Mouse (Mus musculus) T-helper 1 cell (primary cell): ENCODE data around the gene Kcnk13.

Experiments used
- in situ Hi-C: fragments of 300-600 bp; cut with MboI, MseI; formaldehyde crosslinking; loops from one replicate; pipeline ENCODE4 v1.15.1; 2025; ENCODE audit warnings: high pct_unique_total_duplicates

Kcnk13 gene

GRCm38 (mm10) chr12:99965203-99966115, 1.2 kb downstream of the Kcnk13 start:
- in situ Hi-C loops = loop anchor here (5.0 kb wide), 2 partner anchors 423 to 878 kb away; no protein-coding TSS in a partner anchor

DNA sequence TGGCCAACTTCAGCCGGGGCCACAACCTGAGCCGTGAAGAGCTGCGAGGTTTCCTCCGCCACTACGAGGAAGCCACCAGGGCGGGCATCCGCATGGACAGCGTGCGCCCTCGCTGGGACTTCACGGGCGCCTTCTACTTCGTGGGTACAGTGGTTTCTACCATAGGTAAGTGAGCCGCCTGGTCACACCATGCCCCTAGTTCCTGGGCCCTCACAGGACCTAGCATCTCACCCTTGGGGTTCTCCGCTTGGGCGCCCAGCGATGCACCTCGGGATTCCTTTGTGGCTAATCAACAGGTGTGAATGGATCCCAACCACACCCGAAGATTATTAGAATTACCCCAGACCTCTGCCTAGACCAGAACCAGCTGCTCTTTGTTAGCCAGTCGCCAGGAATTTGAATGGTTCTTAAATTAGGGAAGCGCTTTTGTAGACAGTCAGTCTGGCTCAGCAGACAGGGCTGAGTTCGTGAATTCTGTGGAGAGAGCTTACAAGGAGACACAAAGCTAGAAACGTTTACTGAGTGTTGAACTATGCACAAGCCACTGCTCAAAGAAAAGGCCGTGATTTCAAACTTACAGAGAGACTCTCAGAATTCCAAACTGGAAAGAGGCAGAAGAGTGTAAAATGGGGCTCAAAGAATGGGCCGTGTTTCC, 1.9 kb downstream of the Kcnk13 start:
- in situ Hi-C loops = loop anchor here (5.0 kb wide), 2 partner anchors 424 to 879 kb away; no protein-coding TSS in a partner anchor

DNA sequence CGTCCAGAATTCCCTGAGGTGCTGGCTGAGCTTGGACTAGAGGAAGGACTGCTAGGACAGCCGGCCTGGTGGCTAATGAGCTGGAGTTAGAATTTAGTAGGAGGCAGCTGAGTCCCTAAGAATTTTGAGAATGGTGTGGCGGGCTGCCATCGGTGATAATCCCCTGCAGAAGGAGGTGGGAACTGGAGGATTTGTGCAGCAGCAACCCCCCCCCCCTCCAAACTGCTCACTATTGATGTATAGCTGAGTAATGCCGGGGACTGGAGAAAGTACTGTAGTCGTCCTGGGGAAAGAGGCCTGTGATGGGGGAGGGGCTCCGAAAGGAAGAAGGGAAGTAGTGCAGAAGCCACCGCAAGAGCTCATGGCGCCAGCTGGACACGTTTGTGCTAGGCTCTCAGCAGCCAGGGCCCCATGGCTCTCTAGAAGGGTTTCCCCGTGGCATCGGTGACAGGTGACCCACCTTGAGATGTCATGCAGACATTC, 2.6 kb downstream of the Kcnk13 start:
- in situ Hi-C loops = loop anchor here (5.0 kb wide), 2 partner anchors 425 to 880 kb away; no protein-coding TSS in a partner anchor

- in situ Hi-C loops = loop anchor here (5.0 kb wide), 3 partner anchors 132 to 883 kb away; no protein-coding TSS in a partner anchor
These were observed 5.6 kb downstream of the Kcnk13 start for GRCm38 (mm10) chr12:99969906-99970305.

GRCm38 (mm10) chr12:99971205-99971894, 7.1 kb downstream of the Kcnk13 start:
- in situ Hi-C loops = loop anchor here (5.0 kb wide), 1 partner anchor 131 kb away; no protein-coding TSS in a partner anchor

- in situ Hi-C loops = loop anchor here (5.0 kb wide), 1 partner anchor 129 kb away; no protein-coding TSS in a partner anchor
These were observed 8.5 kb downstream of the Kcnk13 start for GRCm38 (mm10) chr12:99972825-99973224.

DNA sequence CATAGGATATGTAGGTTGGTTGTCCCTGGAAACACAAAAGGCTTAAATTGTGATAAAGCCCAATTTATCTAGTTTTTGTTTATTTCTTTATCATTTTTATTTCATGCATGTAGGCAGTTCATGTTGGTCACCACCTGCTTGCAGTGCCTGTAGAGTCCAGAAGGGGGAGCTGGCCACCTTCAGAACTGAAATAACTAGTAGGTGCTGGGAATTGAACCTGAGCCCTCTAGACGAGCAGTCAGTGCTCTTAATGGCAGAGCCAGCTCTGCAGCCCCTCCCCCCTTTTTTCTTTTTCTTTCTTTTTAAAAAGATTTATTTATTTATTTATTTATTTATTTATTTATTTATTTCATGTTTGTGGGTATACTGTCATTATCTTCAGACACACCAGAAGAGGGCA, 9.4 kb downstream of the Kcnk13 start:
- in situ Hi-C loops = loop anchor here (5.0 kb wide), 1 partner anchor 129 kb away; no protein-coding TSS in a partner anchor

GRCm38 (mm10) chr12:99979541-99979940, 15.2 kb downstream of the Kcnk13 start:
- in situ Hi-C loops = no loop called here

- in situ Hi-C loops = no loop called here
These were observed 22.5 kb downstream of the Kcnk13 start for GRCm38 (mm10) chr12:99986797-99987196.

DNA sequence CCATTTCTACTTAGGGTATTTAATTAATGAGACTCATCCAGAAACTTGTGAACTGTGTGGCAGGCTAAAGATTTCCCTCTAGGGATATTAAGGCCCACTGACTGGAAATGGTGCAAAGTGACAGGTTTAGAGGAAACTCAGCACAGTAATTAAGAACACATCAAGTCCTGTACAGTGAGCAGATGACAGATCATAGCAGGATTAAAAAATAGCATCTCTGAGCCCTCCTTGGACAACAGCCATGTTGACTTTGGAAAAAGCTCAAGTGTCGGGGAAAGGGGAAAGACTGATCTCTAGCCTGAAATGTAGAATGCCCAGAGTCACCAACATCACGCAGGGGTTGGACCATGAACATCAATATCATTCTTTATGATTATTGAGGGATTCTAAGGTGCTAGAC, 23.8 kb downstream of the Kcnk13 start:
- in situ Hi-C loops = no loop called here

GRCm38 (mm10) chr12:99992362-99992862, 28.1 kb downstream of the Kcnk13 start:
- in situ Hi-C loops = no loop called here

GRCm38 (mm10) chr12:99993146-99993890, 29.0 kb downstream of the Kcnk13 start:
- in situ Hi-C loops = no loop called here

- in situ Hi-C loops = no loop called here
These were observed 31.7 kb downstream of the Kcnk13 start for GRCm38 (mm10) chr12:99995951-99996350.

DNA sequence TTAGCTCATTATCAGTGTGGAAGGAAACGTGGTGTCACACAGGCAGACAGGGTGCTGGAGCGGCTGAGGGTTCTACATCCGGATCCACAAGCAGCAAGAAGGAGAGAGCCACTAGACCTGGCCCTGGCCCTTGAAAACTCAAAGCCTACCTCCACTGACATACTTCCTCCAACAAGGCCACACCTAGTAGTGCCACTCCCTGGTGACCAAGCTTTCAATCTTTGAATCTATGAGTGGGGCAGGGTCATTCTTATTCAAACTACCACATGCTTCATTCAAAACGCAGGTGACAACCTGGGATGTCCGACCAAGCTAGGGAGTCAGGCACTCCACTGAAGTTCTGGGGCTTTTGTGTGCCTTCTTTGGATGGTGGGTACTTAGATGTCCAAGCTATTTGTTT, 35.4 kb downstream of the Kcnk13 start:
- in situ Hi-C loops = no loop called here

- in situ Hi-C loops = no loop called here
These were observed 36.1 kb downstream of the Kcnk13 start for GRCm38 (mm10) chr12:100000381-100000780.

GRCm38 (mm10) chr12:100001246-100001645, 36.9 kb downstream of the Kcnk13 start:
- in situ Hi-C loops = no loop called here

GRCm38 (mm10) chr12:100001910-100002309, 37.6 kb downstream of the Kcnk13 start:
- in situ Hi-C loops = no loop called here

DNA sequence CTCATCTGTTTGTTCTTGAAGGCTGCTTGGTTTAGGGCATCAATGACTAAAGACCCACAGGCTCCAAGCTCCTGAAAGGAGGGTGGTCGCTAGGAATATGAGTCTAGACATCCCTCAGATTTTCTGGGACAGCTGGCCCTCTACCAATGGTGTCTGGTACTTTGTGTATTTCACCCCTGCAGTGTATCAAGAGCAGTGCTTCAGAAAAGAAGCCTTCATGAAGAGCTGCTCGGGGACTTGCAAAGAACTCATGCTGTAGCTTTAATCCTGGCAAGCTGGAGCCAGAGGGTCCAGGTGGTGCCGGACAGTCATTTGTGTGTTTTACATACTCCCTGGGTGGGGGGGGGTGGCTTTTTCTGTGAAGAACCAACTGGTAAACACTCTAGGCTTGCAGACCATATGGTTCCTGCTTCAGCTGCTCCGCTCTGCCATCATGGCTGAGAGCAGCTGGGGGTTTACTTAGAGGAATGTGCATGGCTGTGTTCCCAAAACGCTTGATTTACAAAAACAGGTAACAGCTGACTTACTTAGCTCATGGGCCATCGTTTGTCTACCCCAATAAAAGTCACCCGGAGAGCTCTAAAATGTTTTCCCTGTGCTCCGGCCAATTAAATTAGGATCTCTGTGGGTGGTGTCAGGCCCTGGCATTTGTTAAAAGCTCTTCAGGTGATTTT, 38.8 kb downstream of the Kcnk13 start:
- in situ Hi-C loops = no loop called here

GRCm38 (mm10) chr12:100005285-100005684, 41.0 kb downstream of the Kcnk13 start:
- in situ Hi-C loops = no loop called here

DNA sequence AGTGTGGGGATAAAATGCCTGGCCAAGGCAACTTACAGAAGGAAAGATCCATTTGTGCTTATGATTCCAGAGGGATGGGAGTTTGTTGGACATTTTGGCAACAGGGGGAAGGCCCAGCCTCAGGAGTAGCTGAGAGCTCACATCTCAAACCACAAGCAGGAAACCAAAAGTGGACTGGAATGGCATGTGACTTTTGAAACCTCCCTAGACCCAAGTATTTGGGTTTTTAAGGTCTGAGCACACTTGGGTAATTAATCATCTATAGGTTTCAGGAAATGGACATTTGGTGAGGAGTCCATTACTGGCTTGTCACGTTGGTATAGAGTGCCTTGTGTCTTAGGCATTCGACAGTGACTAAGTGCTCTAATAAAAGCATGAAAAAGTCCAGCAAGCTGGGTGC, 42.4 kb downstream of the Kcnk13 start:
- in situ Hi-C loops = no loop called here
